Mouse (Mus musculus) CD8-positive naive resting alpha-beta T cell, adult 2 months (primary cell): ENCODE results near the gene Cgas.
"Not testable (repeated sequence)": the region's sequence is repeated elsewhere in the genome, so short reads cannot be mapped to it uniquely, and the experiment has no call there.

Experiments used
- DNase-seq, 2 experiments: peaks; one replicate each; pipeline ENCODE4 v3.0.0; 2022; ENCODE audit warnings: low read depth in 2 of 2, low spot score in 2 of 2

Cgas gene

GRCm38 (mm10) chr9:78442579-78443392 lies at the start of gene Cgas:
TSS of gene Cgas (minus strand) at chr9:78443237.
- DNase-seq: peak; percentile 42 to 49

GRCm38 (mm10) chr9:78492254-78492653 lies 49.2 kb upstream of the Cgas start:
- DNase-seq: no peak

GRCm38 (mm10) chr9:78491169-78491568 lies 48.1 kb upstream of the Cgas start:
- DNase-seq: no peak

GRCm38 (mm10) chr9:78488890-78489420 lies 45.9 kb upstream of the Cgas start, which contains the start of gene Eef1a1:
TSS of gene Eef1a1 (minus strand) at chr9:78489151.
- peak in 1 of 2 experiments; percentile 37 for DNase-seq

GRCm38 (mm10) chr9:78488021-78488420 lies 45.0 kb upstream of the Cgas start:
- DNase-seq: not testable (repeated sequence)

- DNase-seq: no peak
Observed at GRCm38 (mm10) chr9:78484660-78485059, 41.6 kb upstream of the Cgas start.

- DNase-seq: no peak
Observed at GRCm38 (mm10) chr9:78482386-78482785, 39.3 kb upstream of the Cgas start.

GRCm38 (mm10) chr9:78481423-78482331 lies 38.6 kb upstream of the Cgas start:
- DNase-seq: peak; percentile 95

- DNase-seq: peak; percentile 74 to 76
Observed at GRCm38 (mm10) chr9:78480706-78481358, 37.8 kb upstream of the Cgas start.

GRCm38 (mm10) chr9:78480227-78480626 lies 37.2 kb upstream of the Cgas start:
- peak in 1 of 2 experiments; percentile 1 for DNase-seq

GRCm38 (mm10) chr9:78479308-78479707 lies 36.3 kb upstream of the Cgas start:
- DNase-seq: not testable (repeated sequence)

- DNase-seq: not testable (repeated sequence)
Observed at GRCm38 (mm10) chr9:78478009-78478605, 35.1 kb upstream of the Cgas start.

GRCm38 (mm10) chr9:78477021-78477551 lies 34.0 kb upstream of the Cgas start:
- DNase-seq: peak in 1 of 2 experiments; percentile 28

- peak in 1 of 2 experiments; percentile 16 for DNase-seq
Observed at GRCm38 (mm10) chr9:78476531-78477020, 33.5 kb upstream of the Cgas start.

- DNase-seq: no peak
Observed at GRCm38 (mm10) chr9:78475873-78476272, 32.8 kb upstream of the Cgas start.

- DNase-seq: no peak
Observed at GRCm38 (mm10) chr9:78475383-78475780, 32.3 kb upstream of the Cgas start.

- DNase-seq: no peak
Observed at GRCm38 (mm10) chr9:78474771-78475382, 31.8 kb upstream of the Cgas start.

- DNase-seq: no peak
Observed at GRCm38 (mm10) chr9:78474270-78474669, 31.2 kb upstream of the Cgas start.

- DNase-seq: no peak
Observed at GRCm38 (mm10) chr9:78473588-78473987, 30.6 kb upstream of the Cgas start.

GRCm38 (mm10) chr9:78465725-78466124 lies 22.7 kb upstream of the Cgas start:
- no peak for DNase-seq
